In genomic region chr2:150842049-150842461, GRCm38 (mm10) we compare ENCODE assay signal across 18 mouse cellular contexts. TPM values are rescaled to one million over a fixed set of nuclear protein-coding genes. Genes with fewer than 3 reads are reported as not detected.
DNase-seq lines count a peak whose midpoint lies in the region; ATAC-seq lines count a peak whose summit lies in the region.
"Had no signal": no experiment of that assay in that cellular context is flagged by ENCODE, and none has a peak within 500 bp of the region (broad histone marks: within the 10 kb centered on the region; RNA-seq: fewer than 3 reads in every experiment).

No protein-coding gene starts in this region.

- H3K4me1 ChIP-seq in kidney, embryonic 16.5 days (ENCODE audit: insufficient read depth, low read length) = no peaks in the 10 kb centered on the region
- no peaks in the 10 kb centered on the region for H3K4me1 ChIP-seq in stomach, embryonic 16.5 days (ENCODE audit: control insufficient read depth, insufficient read depth, low read length)
- H3K4me1 ChIP-seq in limb, embryonic 10.5 days = 0 out of 2 replicates have a peak, but pooled peaks cover 2% of the 10 kb centered on the region
- H3K4me1 ChIP-seq: heart, embryonic 10.5 days; liver, embryonic 15.5 days; midbrain, embryonic 15.5 days had no signal

- peak; percentile 17 for DNase-seq in kidney, adult 9 months
- DNase-seq in testis, postnatal 10 days (ENCODE audit: low spot score) = peak; percentile 25
- no peak for DNase-seq in testis, postnatal 14 days (ENCODE audit: low spot score)
- peak; percentile 68 for DNase-seq in layer of hippocampus, adult 9-10 months (ENCODE audit: low spot score)
- DNase-seq in limb, embryonic 10.5 days (ENCODE audit: low spot score) = no peak
- DNase-seq in adrenal gland, adult 2 months = no peak
- DNase-seq: cerebellum, adult 9-11 months; heart, postnatal 4 days; kidney, postnatal 14 days; lung, postnatal 4 days had no signal

- H3K9ac ChIP-seq in kidney, embryonic 16.5 days (replicated peaks; ENCODE audit: low read length) = no peak overlapping the region
- H3K9ac ChIP-seq in stomach, embryonic 16.5 days (ENCODE audit: low read length) = 0 out of 2 replicates have a peak overlapping the region, but pooled peaks have one; percentile 10
- H3K9ac ChIP-seq: liver, embryonic 15.5 days; midbrain, embryonic 15.5 days had no signal

- H3K36me3 ChIP-seq in kidney, embryonic 16.5 days (ENCODE audit: insufficient read depth, low read length) = 0 out of 2 replicates have a peak, but pooled peaks cover 3% of the 10 kb centered on the region
- no peaks in the 10 kb centered on the region for H3K36me3 ChIP-seq in stomach, embryonic 16.5 days (ENCODE audit: control insufficient read depth, insufficient read depth, low read length)
- H3K36me3 ChIP-seq in limb, embryonic 10.5 days = peaks cover 41% of the 10 kb centered on the region
- H3K36me3 ChIP-seq: liver, embryonic 15.5 days had no signal

- no peak for ATAC-seq in kidney, embryonic 16.5 days (ENCODE audit: low FRiP score, low TSS enrichment)
- ATAC-seq in stomach, embryonic 16.5 days (ENCODE audit: insufficient read depth, low FRiP score) = peak; percentile 35; the same call in 1 of the 2 replicates
- ATAC-seq: activated CD4-positive, CD25-positive, alpha-beta regulatory T cell, adult 4 months; CD4-positive, CD25-positive, alpha-beta regulatory T cell, adult 4 months; inflammation-experienced regulatory T-cells, adult 6 months; midbrain, embryonic 15.5 days had no signal

- H3K4me3 ChIP-seq in kidney, embryonic 16.5 days (ENCODE audit: low read length) = no peak overlapping the region
- no peak overlapping the region for H3K4me3 ChIP-seq in stomach, embryonic 16.5 days (replicated peaks; ENCODE audit: low read length)
- no peak overlapping the region for H3K4me3 ChIP-seq in limb, embryonic 10.5 days
- H3K4me3 ChIP-seq: heart, embryonic 10.5 days; liver, embryonic 15.5 days; midbrain, embryonic 15.5 days had no signal

- H3K27ac ChIP-seq in kidney, embryonic 16.5 days (ENCODE audit: low read length) = no peak overlapping the region
- no peak overlapping the region for H3K27ac ChIP-seq in stomach, embryonic 16.5 days (ENCODE audit: low read length)
- H3K27ac ChIP-seq in limb, embryonic 10.5 days = no peak overlapping the region
- H3K27ac ChIP-seq: heart, embryonic 10.5 days; liver, embryonic 15.5 days; midbrain, embryonic 15.5 days had no signal

- no peaks in the 10 kb centered on the region for H3K27me3 ChIP-seq in kidney, embryonic 16.5 days (ENCODE audit: insufficient read depth, low read length)
- H3K27me3 ChIP-seq in stomach, embryonic 16.5 days (ENCODE audit: control insufficient read depth, insufficient read depth, low read length) = no peaks in the 10 kb centered on the region
- H3K27me3 ChIP-seq in limb, embryonic 10.5 days (ENCODE audit: low read depth, poor library complexity, severe bottlenecking) = no peaks in the 10 kb centered on the region
- H3K27me3 ChIP-seq: liver, embryonic 15.5 days; midbrain, embryonic 15.5 days had no signal

- H3K9me3 ChIP-seq in kidney, embryonic 16.5 days (ENCODE audit: low read length) = no peaks in the 10 kb centered on the region
- no peaks in the 10 kb centered on the region for H3K9me3 ChIP-seq in stomach, embryonic 16.5 days (replicated peaks; ENCODE audit: control insufficient read depth, low read length)
- no peaks in the 10 kb centered on the region for H3K9me3 ChIP-seq in limb, embryonic 10.5 days (replicated peaks)
- H3K9me3 ChIP-seq: heart, embryonic 10.5 days; liver, embryonic 15.5 days; midbrain, embryonic 15.5 days had no signal

- H3K4me2 ChIP-seq in kidney, embryonic 16.5 days (replicated peaks; ENCODE audit: low read depth, low read length) = no peak overlapping the region
- no peak overlapping the region for H3K4me2 ChIP-seq in stomach, embryonic 16.5 days (ENCODE audit: low read depth, low read length)
- H3K4me2 ChIP-seq: liver, embryonic 15.5 days; midbrain, embryonic 15.5 days had no signal

- 78% methylated on average over 7 of the region's 7 CpGs for WGBS in kidney, embryonic 16.5 days
- 55% methylated on average over 7 of the region's 7 CpGs for WGBS in stomach, embryonic 16.5 days
- 89% methylated on average over 7 of the region's 7 CpGs for WGBS in limb, embryonic 10.5 days

RNA-seq across cellular contexts. Expression of gene Pygb, which starts 55.5 kb away (rescaled TPM):
- polyA plus RNA-seq in kidney, embryonic 16.5 days (2015; fragmentation: Nextera tagmentation; extraction: Ambion mirVana) = 94.4 and 95.6 TPM in 2 replicates
- 122 and 142 TPM in 2 replicates for polyA plus RNA-seq in stomach, embryonic 16.5 days (2015; fragmentation: Nextera tagmentation; extraction: Ambion mirVana)
- 48.7 and 61.1 TPM in 2 replicates for polyA plus RNA-seq in limb, embryonic 10.5 days (2016; fragmentation: Nextera tagmentation; extraction: Ambion mirVana)
- 10 to 100 TPM; 41.1 to 55.2 TPM for total RNA-seq in adrenal gland, adult 2 months (2021)
- 28.5 and 37.3 TPM in 2 replicates for polyA plus RNA-seq in adrenal gland, adult 2 months (2012; rRNA removed)

Comparison
In these comparisons a context has a peak if more than half of its experiments do, and no peak if none do; other contexts are left out.
1. DNase-seq: peak in kidney, adult 9 months (single experiment), testis, postnatal 10 days (single experiment) and layer of hippocampus, adult 9-10 months (single experiment); none in testis, postnatal 14 days (single experiment), limb, embryonic 10.5 days (single experiment) and adrenal gland, adult 2 months (single experiment).